Mouse (Mus musculus) liver, adult 2 months (tissue): ENCODE measurements at regions not wholly inside any gene's neighbourhood (a gene's known extent, or its start where the extent isn't known, plus 50 kb on each side); places are given as distances from the start of the nearest gene placed in this dataset.
"Not testable (repeated sequence)": the region's sequence is repeated elsewhere in the genome, so short reads cannot be mapped to it uniquely, and the experiment has no call there.

Experiments
- DNase-seq: peaks from one replicate; pipeline ENCODE4 v3.0.0-alpha.2; 2011; ENCODE audit warnings: low read depth, low spot score; ENCODE audit errors: extremely low read depth
- H3K27ac ChIP-seq: fragments of 200-500 bp; replicated peaks from 2 replicates; pipeline ENCODE4 v1.5.1; 2012; ENCODE audit warnings: low read depth, mild to moderate bottlenecking, control low read depth, inconsistent platforms, low read length; ENCODE audit not compliant: insufficient read depth
- H3K27me3 ChIP-seq: fragments of 200-500 bp; 2 replicates; pipeline ENCODE4 v1.6.1; 2012; ENCODE audit warnings: mild to moderate bottlenecking, moderate library complexity, low read length, inconsistent platforms; ENCODE audit not compliant: control insufficient read depth, insufficient read depth
- H3K36me3 ChIP-seq: fragments of 200-500 bp; 2 replicates; pipeline ENCODE4 v1.6.1; 2012; ENCODE audit warnings: low read length, inconsistent platforms; ENCODE audit not compliant: control insufficient read depth, insufficient read depth
- H3K4me1 ChIP-seq: fragments of 200-500 bp; 2 replicates; pipeline ENCODE4 v1.6.1; 2011; ENCODE audit warnings: low read length; ENCODE audit not compliant: control insufficient read depth, insufficient read depth
- H3K4me3 ChIP-seq: fragments of 200-500 bp; 2 replicates; pipeline ENCODE4 v1.5.1; 2011; ENCODE audit warnings: low read depth, mild to moderate bottlenecking, control low read depth, low read length, moderate library complexity; ENCODE audit not compliant: insufficient read depth
- H3K79me2 ChIP-seq: fragments of 200-500 bp; 2 replicates; pipeline ENCODE4 v1.6.1; 2012; ENCODE audit warnings: inconsistent platforms, mild to moderate bottlenecking, low read length, moderate library complexity; ENCODE audit not compliant: control insufficient read depth, insufficient read depth
- H3K9ac ChIP-seq: fragments of 200-500 bp; 2 replicates; pipeline ENCODE4 v1.6.1; 2012; ENCODE audit warnings: low read depth, mild to moderate bottlenecking, control low read depth, inconsistent platforms, low read length
- CTCF ChIP-seq: fragments of 200-500 bp; IDR thresholded peaks from 2 replicates; pipeline ENCODE4 v1.5.1; 2011; ENCODE audit warnings: low read depth, low read length, control low read depth
- POLR2A ChIP-seq: fragments of 200-500 bp; IDR thresholded peaks from 2 replicates; pipeline ENCODE4 v1.6.1; 2011; ENCODE audit warnings: low read length, control low read depth; ENCODE audit not compliant: insufficient read depth; ENCODE audit errors: extremely low read depth
- WGBS: fragments of 180-500 bp; shearing (Covaris S2); methylation state at CpG from one replicate; pipeline ENCODE4 v1.1.7; 2018; 5-methylcytosine and 5-hydroxymethylcytosine counted together

GRCm38 (mm10) chr2:166516261-166516660, 197.4 kb downstream of the Prex1 start:
- Histone ChIP-seq H3K4me3 (no peak overlapping the region), H3K9ac (no peak overlapping the region), H3K36me3 (no peaks in the 10 kb centered on the region), H3K27ac (no peak overlapping the region), H3K4me1 (no peaks in the 10 kb centered on the region), H3K27me3 (no peaks in the 10 kb centered on the region), H3K79me2 (no peaks in the 10 kb centered on the region)
- no peak for DNase-seq
- TF ChIP-seq POLR2A (no peak), CTCF (no peak)
- whole genome bisulfite sequencing, result 65% methylated on average over 1 of the region's 1 CpGs

GRCm38 (mm10) chr2:166514664-166515063, 199.0 kb downstream of the Prex1 start:
- Histone ChIP-seq H3K4me1 (no peaks in the 10 kb centered on the region), H3K4me3 (no peak overlapping the region), H3K9ac (no peak overlapping the region), H3K79me2 (no peaks in the 10 kb centered on the region), H3K27me3 (no peaks in the 10 kb centered on the region), H3K36me3 (no peaks in the 10 kb centered on the region), H3K27ac (no peak overlapping the region)
- TF ChIP-seq CTCF (no peak), POLR2A (no peak)
- WGBS, result 58% methylated on average over 8 of the region's 8 CpGs
- DNase-seq, result no peak

DNA sequence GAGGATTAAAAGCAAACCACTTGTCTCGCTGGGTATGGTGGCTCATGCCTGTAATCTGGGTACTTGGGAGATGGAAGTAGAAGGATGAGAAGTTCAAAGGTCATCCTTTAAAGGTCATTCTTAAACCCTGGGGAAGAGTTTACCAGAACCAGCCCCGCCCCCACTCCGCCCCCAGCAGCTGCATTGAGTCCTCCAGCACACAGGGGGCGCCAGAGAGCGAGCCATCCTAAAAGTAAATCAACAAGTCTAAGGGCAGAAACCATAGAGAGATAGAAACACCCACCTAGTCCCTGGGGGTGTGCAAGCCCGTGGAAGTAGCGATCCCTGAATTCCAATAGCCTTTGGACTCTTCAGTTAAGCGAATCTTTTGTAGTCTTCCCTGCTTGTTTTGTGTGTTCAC, 201.1 kb downstream of the Prex1 start:
- Histone ChIP-seq H3K9ac (no peak overlapping the region), H3K27ac (no peak overlapping the region), H3K27me3 (no peaks in the 10 kb centered on the region), H3K4me1 (no peaks in the 10 kb centered on the region), H3K79me2 (no peaks in the 10 kb centered on the region), H3K4me3 (no peak overlapping the region), H3K36me3 (no peaks in the 10 kb centered on the region)
- DNase-seq, result no peak
- TF ChIP-seq POLR2A (no peak), CTCF (peak; percentile 33; the same call in 1 of the 2 replicates)
- 77% methylated on average over 8 of the region's 8 CpGs for WGBS

DNA sequence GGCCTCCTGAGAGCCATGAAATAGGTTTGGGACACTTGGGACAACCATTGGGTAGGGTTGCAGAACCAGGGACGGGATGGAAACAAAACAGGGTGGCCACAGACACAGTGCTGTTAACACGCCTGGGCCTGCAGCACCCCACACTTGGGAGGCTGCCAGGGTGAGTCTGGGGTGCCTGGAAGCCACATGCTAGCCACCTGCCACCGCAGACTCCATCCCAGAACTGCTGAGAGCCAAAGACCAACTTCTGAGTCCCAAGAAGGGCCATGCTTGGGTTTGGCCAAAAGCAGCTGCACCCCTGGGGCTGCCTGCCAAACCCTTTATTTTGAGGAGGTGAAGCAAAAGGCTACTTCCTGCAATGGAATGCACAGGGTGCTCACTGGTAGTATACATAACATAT, 202.2 kb downstream of the Prex1 start:
- H3K4me1 ChIP-seq, H3K36me3 ChIP-seq, H3K79me2 ChIP-seq, H3K9ac ChIP-seq, DNase-seq, H3K27me3 ChIP-seq, H3K27ac ChIP-seq, H3K4me3 ChIP-seq: not testable (repeated sequence)
- 96% methylated on average over 3 of the region's 3 CpGs for WGBS

DNA sequence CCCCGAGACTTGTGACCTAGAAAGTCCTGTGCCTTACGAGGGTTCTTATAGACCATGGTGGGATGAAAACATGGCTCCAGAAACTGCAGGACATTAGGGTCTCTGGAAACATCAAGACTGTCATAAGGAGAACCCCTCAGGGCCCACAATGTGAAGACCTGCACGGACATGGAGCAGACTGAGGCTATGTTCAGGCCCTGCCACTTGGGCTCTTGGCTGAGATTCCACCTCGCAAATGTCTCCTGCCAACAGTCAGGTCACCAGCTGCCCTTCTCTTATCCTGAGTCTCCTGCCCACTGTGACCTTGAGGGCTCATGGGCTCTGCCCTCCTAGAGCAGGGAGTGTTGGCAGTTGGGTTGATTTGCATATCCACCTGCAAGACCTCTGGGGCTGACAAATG, 202.9 kb downstream of the Prex1 start:
- 84% methylated on average over 4 of the region's 4 CpGs for WGBS

GRCm38 (mm10) chr2:166509591-166509990, 204.0 kb downstream of the Prex1 start:
- H3K9ac ChIP-seq, result no peak overlapping the region
- no peaks in the 10 kb centered on the region for H3K36me3 ChIP-seq
- H3K4me1 ChIP-seq, result no peaks in the 10 kb centered on the region
- H3K27ac ChIP-seq, result no peak overlapping the region
- no peaks in the 10 kb centered on the region for H3K27me3 ChIP-seq
- WGBS, result 89% methylated on average over 10 of the region's 10 CpGs
- H3K4me3 ChIP-seq, result no peak overlapping the region
- no peak for DNase-seq
- H3K79me2 ChIP-seq, result no peaks in the 10 kb centered on the region
- no peak for TF ChIP-seq CTCF

More for the DNA sequence above, 202.9 kb downstream of the Prex1 start:
- TF ChIP-seq CTCF (no peak), POLR2A (no peak)
- no peaks in the 10 kb centered on the region for H3K36me3 ChIP-seq
- no peaks in the 10 kb centered on the region for H3K27me3 ChIP-seq
- H3K4me3 ChIP-seq, result no peak overlapping the region
- H3K79me2 ChIP-seq, result no peaks in the 10 kb centered on the region
- H3K9ac ChIP-seq, result no peak overlapping the region
- H3K27ac ChIP-seq, result no peak overlapping the region
- H3K4me1 ChIP-seq, result no peaks in the 10 kb centered on the region
- no peak for DNase-seq
